ENCODE assay signal across 21 mouse cellular contexts in the genomic region with DNA sequence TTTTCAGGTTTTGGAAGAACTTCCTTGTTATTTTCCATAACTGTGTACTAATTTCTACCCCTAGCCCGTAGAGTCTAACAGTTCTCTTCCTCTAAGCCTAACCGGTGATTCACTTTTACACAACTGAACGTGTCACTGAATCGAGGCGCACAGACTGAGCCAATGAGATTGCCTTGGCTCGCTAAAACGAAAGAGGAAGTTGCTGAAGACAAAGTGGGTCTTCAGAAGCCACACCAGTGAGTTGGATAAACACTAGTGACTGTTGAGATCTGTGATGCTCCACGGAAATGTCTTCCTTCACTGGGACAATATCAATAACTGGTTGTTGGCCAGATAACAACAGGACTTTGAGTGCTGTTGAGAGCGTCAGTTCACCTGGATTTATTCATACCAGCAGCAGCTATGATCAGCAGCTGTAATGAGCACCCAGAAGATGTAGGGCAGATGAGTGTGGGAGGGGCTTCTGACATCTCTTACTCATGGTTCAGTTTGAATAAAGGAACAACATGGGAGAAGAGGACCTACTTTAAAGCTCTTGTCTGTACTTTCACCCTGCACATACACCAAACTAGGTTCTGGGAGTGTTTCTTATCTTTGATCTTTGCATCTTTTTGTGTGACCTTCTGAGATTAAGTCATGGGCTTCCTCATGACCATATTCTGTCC.
DNase-seq lines count a peak whose midpoint lies in the region; ATAC-seq and TF ChIP-seq lines count a peak whose summit lies in the region.
"Had no signal": no experiment of that assay in that cellular context is flagged by ENCODE, and none has a peak within 500 bp of the region (broad histone marks: within the 10 kb centered on the region; RNA-seq: fewer than 3 reads in every experiment).

No protein-coding gene starts in this region.

- no peaks in the 10 kb centered on the region for H3K36me3 ChIP-seq in intestine, postnatal 0 days (ENCODE audit: control insufficient read depth, insufficient read depth)
- H3K36me3 ChIP-seq: embryonic facial prominence, embryonic 13.5 days; heart, embryonic 15.5 days; kidney, embryonic 15.5 days had no signal

- no peak overlapping the region for H3K4me3 ChIP-seq in intestine, postnatal 0 days (ENCODE audit: low read depth, low read length)
- H3K4me3 ChIP-seq: embryonic facial prominence, embryonic 13.5 days; heart, adult 2 months; heart, embryonic 15.5 days; kidney, embryonic 15.5 days had no signal

- peak; percentile 34 to 43 for DNase-seq in spleen, postnatal 36 days (ENCODE audit: low spot score in 2 of 2)
- DNase-seq in spleen, postnatal 14 days (ENCODE audit: low spot score in 2 of 2) = no peak
- DNase-seq in kidney, postnatal 14 days = no peak
- DNase-seq in gastrocnemius, postnatal 14 days = no peak
- DNase-seq in layer of hippocampus, adult 9-10 months (ENCODE audit: low spot score) = no peak
- DNase-seq: adrenal gland, postnatal 10 days; cerebellum, adult 18-20 months; heart, adult 2 months; lung, embryonic 14.5 days; right cerebral cortex, adult 18-20 months; spleen, adult 18-20 months had no signal

- peak; percentile 92 for ATAC-seq in common myeloid progenitor, adult 5-6 weeks (replicated peaks; ENCODE audit: low read depth, poor library complexity, severe bottlenecking)
- peak; percentile 39; the same call in 1 of the 2 replicates for ATAC-seq in neutrophil, adult 5-6 weeks (ENCODE audit: extremely low read depth, insufficient number of reproducible peaks, low FRiP score, poor library complexity, severe bottlenecking)
- ATAC-seq in intestine, postnatal 0 days = no peak
- ATAC-seq: forebrain, embryonic 16.5 days; midbrain, embryonic 16.5 days had no signal

- H3K4me2 ChIP-seq in intestine, postnatal 0 days (replicated peaks; ENCODE audit: low read depth) = no peak overlapping the region
- H3K4me2 ChIP-seq: embryonic facial prominence, embryonic 13.5 days; heart, embryonic 15.5 days; kidney, embryonic 15.5 days; lung, embryonic 14.5 days had no signal

- H3K4me1 ChIP-seq in intestine, postnatal 0 days (replicated peaks; ENCODE audit: control insufficient read depth, insufficient read depth, low read length) = no peaks in the 10 kb centered on the region

- no peak overlapping the region for H3K9ac ChIP-seq in intestine, postnatal 0 days (ENCODE audit: low read depth, low read length)
- H3K9ac ChIP-seq: embryonic facial prominence, embryonic 13.5 days; heart, embryonic 15.5 days; kidney, embryonic 15.5 days; lung, embryonic 14.5 days had no signal

- intact Hi-C loops in gastrocnemius, postnatal 14 days (cut with DNase I; ENCODE audit: low total_unique reads) = no loop called here

- no peak overlapping the region for H3K27ac ChIP-seq in intestine, postnatal 0 days (ENCODE audit: low read depth, low read length)
- H3K27ac ChIP-seq: embryonic facial prominence, embryonic 13.5 days; heart, adult 2 months; heart, embryonic 15.5 days; kidney, embryonic 15.5 days; macrophage; stomach, postnatal 0 days had no signal

- TF ChIP-seq CTCF in intestine, postnatal 0 days (IDR thresholded peaks at IDR 0.05; ENCODE audit: low read depth) = no peak

- no peaks in the 10 kb centered on the region for H3K9me3 ChIP-seq in intestine, postnatal 0 days (ENCODE audit: control insufficient read depth)
- H3K9me3 ChIP-seq: embryonic facial prominence, embryonic 13.5 days; heart, embryonic 15.5 days; kidney, embryonic 15.5 days had no signal

- 84% methylated on average over 9 of the region's 9 CpGs for WGBS in intestine, postnatal 0 days

- no peaks in the 10 kb centered on the region for H3K27me3 ChIP-seq in intestine, postnatal 0 days (replicated peaks; ENCODE audit: control insufficient read depth, insufficient read depth, low read length)
- H3K27me3 ChIP-seq: embryonic facial prominence, embryonic 13.5 days; heart, embryonic 15.5 days; kidney, embryonic 15.5 days had no signal

Comparison
In these comparisons a context has a peak if more than half of its experiments do, and no peak if none do; other contexts are left out.
1. DNase-seq: peak in spleen, postnatal 36 days (2 of 2); none in spleen, postnatal 14 days (0 of 2), kidney, postnatal 14 days (single experiment), gastrocnemius, postnatal 14 days (single experiment) and layer of hippocampus, adult 9-10 months (single experiment).